Mouse (Mus musculus) spleen, postnatal 4 days (tissue): ENCODE measurements around the gene Gm9999.
"Not testable (repeated sequence)": the region's sequence is repeated elsewhere in the genome, so short reads cannot be mapped to it uniquely, and the experiment has no call there.

Source experiments
- DNase-seq, 2 experiments: peaks; one replicate each; pipeline ENCODE4 v3.0.0; 2022; ENCODE audit warnings: low spot score in 2 of 2

The Gm9999 gene

GRCm38 (mm10) chr7:46983280-46983679, at the start of gene Gm9999:
Gm9999 (plus strand) TSS chr7:46983580.
- no peak for DNase-seq

GRCm38 (mm10) chr7:46934788-46935187, 48.6 kb upstream of the Gm9999 start:
- DNase-seq, result no peak

GRCm38 (mm10) chr7:46935847-46936246, 47.5 kb upstream of the Gm9999 start:
- no peak for DNase-seq

- DNase-seq, result peak; percentile 94 to 97
Measured at GRCm38 (mm10) chr7:46957831-46958691, 25.3 kb upstream of the Gm9999 start, which contains the start of gene Uevld. Uevld (minus strand) TSS chr7:46958527.

GRCm38 (mm10) chr7:46958853-46959252, 24.5 kb upstream of the Gm9999 start:
- no peak for DNase-seq

DNA sequence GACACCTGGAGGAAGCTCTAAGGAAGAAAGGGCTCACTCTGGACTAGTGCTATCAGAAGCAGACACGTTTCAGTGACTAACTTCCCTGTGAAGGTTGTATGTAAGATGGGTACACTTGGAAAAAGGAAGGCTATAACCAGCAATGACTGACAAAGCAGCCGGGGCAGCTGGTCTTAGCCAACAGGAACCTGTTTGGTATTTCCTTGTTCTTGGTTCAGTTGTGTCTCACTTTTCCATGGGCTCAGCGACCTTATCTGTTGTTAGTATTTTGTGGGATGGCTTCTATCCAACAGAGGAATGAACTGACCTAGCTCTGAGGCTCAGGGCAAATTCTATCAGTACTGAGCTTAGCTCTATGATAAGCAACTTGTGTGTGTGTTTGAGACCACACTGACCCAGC, 22.4 kb upstream of the Gm9999 start:
- no peak for DNase-seq

DNA sequence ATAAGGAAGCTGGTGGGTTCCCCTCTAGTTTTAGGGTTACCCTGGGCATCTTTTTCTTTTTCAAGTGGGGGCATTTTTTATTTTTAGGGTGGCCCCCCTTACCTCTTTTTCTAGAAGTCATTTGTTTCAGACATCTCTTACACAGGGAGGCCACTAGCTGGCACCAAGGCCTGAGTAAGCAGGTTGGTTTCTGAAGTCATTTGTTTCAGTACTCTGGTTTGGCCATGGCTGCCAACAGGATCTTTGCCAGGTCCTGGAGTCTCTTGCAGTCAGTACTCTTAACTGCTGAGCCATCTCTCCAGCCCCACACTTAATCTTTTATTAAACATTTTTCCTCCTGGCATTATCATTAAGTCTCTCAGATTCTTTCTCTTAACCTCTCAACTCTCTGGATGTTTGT, 21.2 kb upstream of the Gm9999 start:
- DNase-seq, result no peak

DNA sequence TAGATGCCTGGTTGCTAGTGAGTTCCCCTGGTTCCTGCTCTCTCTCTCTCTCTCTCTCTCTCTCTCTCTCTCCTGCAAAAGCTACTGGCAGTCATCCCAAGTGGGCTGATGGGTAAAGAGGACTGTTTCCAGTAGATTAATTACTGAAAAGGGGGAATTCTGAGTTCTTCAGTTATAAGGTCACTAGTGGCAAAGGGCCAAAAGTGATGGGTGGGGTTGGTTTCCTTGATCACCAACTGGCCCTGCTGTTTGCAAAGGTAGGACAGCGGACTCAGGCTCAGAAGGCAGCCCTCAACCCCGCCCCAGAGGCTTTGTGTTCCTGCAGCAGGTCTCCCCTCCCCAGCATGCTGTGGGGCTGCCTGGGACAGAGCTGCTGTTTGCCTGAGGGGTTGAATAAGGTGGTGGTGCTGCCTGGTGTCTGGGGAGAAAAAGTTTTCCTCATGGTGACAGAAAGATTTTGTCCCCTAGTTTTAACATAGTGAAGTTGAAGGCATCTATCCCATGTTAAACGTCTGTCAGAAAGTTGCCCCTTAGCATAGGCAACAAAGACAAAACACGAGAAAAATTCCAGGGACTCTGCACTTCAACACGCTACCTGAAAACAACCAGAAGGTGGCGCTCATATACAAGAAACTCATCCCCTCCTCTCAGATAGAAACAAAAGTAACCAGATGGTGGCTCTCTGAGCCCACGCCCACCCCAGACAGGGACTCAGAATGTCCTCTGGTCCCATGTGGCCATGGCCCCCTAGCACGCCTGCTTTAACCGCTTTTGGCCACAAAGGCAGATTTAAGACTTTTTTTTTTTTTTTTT, 20.4 kb upstream of the Gm9999 start:
- peak; percentile 62 to 78 for DNase-seq

DNA sequence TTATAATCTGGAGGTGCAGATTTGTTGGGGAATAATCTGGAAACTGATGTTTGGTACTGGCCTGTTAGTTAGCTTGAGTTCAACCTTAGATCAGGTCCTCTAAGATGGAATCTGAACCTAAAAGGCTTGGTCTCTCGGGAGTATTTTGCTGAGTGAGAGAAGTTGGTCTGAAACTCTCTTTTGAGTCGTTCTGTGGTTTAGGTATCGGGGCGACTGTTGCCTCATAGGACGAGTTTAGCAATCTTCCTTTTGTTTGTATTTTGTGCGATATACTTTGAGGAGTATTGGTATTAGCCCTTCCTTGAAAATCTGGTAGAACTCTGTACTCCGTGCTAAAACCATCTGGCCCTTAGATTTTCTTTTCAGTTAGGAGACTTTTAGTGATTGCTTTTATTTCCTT, 19.3 kb upstream of the Gm9999 start:
- DNase-seq, result no peak

DNA sequence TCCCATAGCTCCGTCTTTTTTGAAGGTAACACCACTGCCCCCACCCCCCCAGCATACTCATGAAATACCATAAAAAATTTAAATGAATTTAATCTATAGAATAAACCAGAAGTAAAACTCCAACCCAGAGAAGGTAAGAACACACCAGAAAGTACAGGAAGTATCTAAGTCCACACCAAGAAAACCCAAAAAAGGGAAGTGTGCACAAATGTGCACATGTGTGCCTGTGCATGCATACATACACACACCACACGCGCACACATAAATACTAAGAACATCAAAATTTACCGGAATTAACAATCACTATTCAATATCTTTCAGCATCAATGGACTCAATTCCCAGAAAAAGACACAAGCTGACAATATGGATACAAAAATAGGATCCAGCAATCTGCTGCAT, 13.5 kb upstream of the Gm9999 start:
- DNase-seq, result no peak

DNA sequence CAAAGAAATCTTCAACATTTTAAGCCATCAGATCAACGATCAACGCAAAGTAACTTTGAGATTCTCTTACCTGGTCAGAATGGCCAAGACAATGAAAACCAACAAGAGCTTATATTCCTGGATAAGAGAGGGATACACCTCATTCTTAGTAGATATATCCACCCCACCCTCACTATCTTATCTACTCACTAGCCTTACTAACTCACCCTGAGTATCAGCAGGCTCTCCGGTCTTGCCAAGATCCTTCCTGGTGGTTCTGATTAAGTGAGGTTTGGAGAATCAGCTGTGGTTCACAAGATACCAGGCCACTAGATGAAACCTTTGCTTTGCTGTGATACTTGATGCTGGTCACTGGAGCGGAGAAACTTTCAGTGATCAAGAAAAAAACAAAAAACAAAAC, 8.7 kb upstream of the Gm9999 start:
- no peak for DNase-seq

DNA sequence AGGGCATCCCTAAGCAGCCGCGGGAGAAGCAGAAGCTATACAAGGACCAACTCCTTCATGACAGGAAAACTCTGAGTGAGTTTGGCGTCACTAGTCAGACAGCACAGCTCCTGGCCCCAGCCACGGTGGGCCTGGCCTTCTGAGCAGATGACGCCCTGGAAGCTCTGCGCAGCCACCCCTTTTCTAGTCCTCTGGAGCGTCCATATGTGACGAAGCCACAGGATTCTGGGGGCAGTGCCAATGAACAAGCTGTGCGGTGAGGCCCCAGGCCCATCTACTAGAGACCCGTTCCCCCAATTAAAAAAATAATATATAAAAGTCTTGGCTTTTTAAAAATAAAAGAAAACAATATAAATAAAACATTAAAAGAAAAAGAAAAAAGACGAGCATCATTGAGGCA, 7.9 kb upstream of the Gm9999 start:
- DNase-seq, result no peak

GRCm38 (mm10) chr7:46985718-46986505, 2.5 kb downstream of the Gm9999 start:
- DNase-seq, result no peak

GRCm38 (mm10) chr7:46986646-46987045, 3.3 kb downstream of the Gm9999 start:
- DNase-seq, result no peak

GRCm38 (mm10) chr7:46987073-46987472, 3.7 kb downstream of the Gm9999 start:
- DNase-seq, result no peak

GRCm38 (mm10) chr7:46989387-46989786, 6.0 kb downstream of the Gm9999 start:
- not testable (repeated sequence) for DNase-seq

GRCm38 (mm10) chr7:46993079-46993478, 9.7 kb downstream of the Gm9999 start:
- DNase-seq, result no peak

- DNase-seq, result no peak
Measured at GRCm38 (mm10) chr7:46995558-46995957, 12.2 kb downstream of the Gm9999 start.

- no peak for DNase-seq
Measured at GRCm38 (mm10) chr7:46997008-46997407, 13.6 kb downstream of the Gm9999 start.

- no peak for DNase-seq
Measured at GRCm38 (mm10) chr7:46997644-46998395, 14.4 kb downstream of the Gm9999 start.

DNA sequence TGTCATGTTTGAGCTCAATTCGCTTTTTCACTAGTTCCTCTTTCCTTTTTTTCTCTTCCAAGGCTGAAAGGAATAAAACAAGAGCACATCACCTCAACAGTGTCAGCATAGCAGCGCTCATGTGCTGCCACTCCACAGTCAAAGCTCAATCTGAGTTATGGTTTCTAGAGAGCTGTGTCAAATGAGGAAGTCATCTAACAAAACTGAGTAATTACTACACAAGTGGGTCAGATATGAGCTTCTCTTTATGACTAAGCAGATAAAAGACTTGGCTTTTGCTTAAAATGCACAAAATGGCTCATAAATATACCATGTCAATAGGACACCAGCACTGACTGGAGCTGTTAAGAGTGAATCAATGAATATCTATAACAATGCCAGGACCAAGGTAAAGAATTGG, 15.6 kb downstream of the Gm9999 start:
- DNase-seq, result no peak
